Mouse (Mus musculus): ENCODE data around the gene Gstcd.
A peak's percentile ranks its signal among the peaks of the same experiment; 100 is the strongest.

The Gstcd gene

DNA sequence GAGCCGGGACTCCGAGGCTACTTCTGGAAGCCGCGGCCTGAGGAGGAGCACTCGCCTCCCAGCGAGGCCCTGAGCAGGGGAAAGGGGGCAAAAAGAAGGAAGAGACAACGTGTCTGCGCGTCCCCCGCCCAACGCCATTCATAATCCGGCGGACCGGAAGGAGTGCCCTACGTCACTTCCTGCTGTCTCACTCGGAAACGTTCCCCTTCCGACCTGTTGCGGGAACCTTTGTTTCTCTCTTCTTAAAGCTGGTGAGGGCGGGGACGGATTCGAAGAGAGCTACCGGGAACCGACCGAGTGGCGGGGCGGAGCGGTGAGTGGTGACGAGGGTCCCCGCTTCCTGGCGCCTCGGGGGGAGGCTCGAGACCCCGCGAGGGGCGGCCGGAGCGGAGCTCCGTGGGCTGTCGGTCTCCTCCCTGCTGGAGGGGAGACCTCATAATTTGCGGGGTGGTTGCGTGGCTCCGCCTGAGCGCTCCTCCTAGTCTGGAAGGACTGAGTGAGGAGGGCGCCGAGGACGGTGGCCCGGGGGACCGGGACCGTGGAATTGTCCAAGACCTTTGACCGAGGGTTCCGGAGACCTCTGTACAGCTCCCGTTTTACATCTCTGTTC is at the start of gene Gstcd, which contains the start of gene Ints12:
Gene Gstcd, minus strand, starts transcription at position 370 of the 610 bp plus-strand sequence.
Gene Ints12, plus strand, starts transcription at position 177 of the 610 bp plus-strand sequence.
- peak; percentile 94 for DNase-seq

DNA sequence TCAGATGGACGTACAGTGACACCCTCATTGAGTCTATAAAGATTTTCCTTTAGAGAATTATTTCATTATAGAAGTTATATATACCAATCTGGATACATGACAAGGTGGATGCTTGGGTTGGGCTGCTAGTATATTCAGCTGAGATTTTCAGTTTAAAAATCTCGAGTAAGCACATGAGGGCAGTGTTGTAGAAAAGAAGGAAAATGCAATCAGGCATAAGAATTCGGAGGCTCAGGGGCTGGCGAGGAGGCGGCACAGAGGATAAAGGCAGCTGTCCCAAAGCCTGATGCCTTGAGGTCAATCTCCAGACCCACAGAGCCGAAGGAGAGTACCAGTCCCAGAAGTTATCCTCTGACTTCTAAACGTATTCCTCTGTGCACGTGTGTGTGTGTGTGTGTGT is 40.8 kb upstream of the Gstcd start:
- DNase-seq, result no peak

DNA sequence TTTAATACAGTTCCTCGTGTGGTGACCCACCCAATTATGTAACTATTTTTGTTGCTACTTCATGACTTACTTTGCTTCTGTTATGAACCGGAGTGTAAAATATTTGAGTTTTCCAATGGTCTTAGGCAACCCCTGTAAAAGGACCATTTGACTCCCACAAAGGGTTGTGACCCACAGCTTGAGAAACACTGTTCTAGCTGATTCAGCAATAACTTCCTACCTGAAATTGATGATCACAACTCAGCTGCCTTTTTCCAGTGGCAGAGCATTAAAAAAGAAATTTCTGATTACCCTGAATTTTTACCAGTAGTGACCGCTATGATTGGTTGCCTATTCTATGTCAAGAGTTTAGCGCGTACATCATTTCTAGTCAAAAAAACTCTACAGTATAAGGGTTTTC is 39.5 kb upstream of the Gstcd start:
- no peak for DNase-seq

DNA sequence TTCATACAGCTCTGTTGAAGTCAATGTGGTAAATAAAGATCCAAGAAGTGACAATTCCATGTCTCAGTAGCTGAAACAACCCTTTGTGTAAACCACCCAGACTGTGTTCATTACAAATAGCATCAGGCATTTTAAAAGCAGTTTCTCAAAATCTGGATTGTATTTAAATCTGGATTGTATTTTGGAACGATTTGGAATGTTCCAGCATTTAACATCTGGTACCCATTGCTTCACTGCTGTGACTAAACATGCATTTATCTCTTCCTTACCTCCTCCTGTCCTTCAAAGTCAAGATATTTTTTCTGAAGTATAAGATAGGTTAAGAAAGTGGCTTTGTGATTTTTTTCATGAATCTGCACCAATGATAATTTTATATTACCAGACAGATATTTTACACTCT is 21.4 kb upstream of the Gstcd start:
- DNase-seq, result no peak

DNA sequence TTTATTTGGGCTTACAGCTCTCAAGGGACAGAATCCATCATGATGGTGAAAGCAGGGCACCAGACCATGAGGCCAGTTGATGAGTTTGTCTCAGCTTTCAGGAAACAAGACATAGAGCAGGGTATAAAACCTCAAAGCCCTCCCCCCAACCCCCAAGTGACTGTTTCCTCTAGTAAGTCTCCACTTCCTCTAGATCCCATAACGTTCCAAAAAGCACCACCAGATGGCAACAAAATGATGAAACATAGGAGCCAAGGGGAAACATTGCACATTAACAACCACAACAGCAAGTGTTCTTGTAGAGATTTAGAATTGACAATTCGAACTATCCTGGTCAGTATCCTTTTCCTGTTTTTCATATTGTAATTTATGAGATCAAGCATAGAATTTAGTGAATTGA is 19.9 kb upstream of the Gstcd start:
- peak; percentile 12 for DNase-seq

DNA sequence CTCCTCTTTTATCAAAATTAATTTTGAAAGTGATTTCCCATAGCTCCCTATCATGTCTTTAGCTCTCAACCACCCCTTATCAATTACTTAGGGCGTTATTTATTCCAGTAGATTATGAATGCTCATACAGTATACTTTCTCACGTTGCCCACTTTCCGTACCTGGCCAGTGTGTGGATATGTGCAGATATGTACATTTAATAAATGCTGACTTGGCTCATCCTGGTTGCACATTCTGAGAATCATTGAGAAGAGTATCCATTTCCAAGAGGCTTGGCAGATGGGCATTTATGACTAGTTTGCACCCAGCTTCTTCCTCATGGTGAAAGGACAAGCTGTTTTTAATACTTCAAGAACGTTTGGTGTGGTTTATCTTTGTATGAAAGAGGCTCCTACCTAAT is 18.0 kb upstream of the Gstcd start:
- no peak for DNase-seq

DNA sequence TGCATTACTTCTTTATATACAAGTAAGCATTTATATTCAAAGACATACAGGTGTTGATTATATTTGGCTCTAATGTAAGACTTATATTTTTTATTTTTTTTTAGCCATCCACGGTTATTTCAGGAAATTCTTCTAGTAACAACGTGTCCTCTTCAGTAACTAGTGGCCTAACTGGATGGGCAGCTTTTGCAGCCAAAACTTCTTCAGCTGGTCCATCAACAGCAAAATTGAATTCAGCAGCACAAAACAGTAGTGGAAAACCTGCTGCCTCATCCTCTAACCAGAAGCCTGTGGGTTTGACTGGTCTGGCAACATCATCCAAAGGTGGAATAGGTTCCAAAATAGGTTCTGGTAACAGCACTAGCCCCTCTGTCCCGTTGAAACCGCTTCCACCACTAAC is 16.9 kb upstream of the Gstcd start:
- DNase-seq, result no peak

DNA sequence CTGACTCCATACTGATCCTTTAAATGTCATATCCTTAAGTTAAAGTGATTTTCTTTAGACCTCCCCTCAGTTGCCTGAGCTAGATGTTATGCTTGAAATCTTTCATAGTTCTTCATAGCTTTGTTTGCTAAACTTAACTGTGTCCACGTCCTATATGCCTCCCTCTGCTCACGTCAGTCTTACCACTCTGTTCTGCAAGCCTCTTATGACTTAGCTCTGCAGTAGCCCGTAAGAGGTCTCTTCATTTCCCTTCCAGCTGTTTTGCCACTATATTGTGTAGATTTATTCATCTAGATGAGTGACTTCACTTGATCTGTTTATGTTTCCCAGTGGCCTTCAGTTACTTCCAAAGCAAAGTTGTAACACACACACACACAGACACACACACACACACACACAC is 12.6 kb upstream of the Gstcd start:
- DNase-seq, result no peak

DNA sequence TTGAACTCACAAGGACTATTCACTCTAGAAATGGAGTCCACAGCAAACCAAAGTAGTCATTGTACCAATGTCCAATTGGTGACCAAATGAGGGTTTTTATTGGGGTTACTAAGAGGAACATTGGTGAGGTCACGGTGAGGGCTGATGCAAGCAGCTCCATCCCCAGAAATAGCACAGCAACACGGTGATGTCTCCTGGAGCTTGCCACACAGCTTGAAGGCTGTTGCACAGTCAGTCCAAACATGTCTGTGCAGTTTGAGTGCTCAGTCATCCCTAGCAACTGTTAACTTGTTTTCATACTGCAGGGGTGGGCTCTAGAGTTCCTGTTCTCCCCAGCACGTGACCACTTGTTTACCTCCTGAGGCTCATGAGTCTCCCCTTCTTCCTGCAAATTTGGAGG is 11.9 kb upstream of the Gstcd start:
- DNase-seq, result no peak

DNA sequence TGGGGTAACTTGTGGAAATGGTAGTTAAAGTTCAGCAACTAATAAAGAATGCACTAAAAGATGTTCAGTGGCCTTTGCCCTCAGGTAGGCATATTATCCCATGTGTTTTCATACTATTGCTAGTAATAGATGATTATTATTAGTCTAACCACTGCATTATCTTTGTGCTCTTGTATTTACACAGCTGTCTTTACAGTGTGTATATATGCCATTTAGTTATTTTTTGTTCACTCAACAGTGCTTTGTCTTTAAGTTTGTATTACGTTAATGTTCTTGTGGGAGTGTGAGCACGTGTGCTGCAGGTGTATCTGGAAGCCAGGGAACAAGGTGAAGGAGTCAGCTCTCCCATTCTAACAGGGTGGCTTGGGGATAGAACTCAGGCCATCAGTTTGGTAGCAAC is 7.1 kb upstream of the Gstcd start:
- DNase-seq, result no peak

DNA sequence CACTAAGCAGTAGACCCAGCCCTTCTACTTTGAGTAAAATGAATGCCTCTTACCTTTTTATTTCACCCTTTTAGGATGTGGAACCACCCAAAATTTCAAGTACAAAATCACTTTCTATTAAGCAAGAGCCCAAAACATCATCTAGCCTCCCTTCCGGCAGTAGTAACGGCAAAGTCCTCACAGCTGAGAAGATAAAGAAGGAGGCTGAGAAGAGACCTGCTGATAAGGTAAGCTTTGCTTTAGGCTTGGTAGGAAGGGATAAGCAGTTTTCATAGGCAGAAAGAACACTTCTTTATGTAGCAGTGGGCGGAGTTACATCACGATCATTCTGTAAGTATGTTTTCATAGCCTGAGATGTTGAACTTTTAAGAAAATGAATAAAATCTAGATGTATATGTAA is 6.5 kb upstream of the Gstcd start:
- no peak for DNase-seq

DNA sequence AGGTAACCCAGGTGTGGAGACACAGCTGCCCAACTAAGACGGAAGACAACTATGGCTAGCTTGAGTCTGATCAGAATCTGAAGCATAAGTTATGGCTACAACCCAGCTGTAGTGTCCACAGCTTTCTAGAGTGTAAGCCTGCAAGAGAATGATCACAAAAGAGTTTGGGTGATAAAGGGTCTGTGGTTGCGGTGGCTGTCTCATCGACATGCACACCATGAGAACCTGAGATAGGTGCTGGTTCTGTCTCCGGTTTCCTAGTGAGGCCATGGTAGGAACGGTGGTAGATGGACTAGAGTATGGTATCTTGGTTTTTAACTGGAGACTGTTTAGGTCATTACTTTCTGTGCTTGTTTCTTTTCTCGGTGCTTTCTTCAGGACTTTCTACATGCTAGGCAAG is 6.1 kb upstream of the Gstcd start:
- no peak for DNase-seq

DNA sequence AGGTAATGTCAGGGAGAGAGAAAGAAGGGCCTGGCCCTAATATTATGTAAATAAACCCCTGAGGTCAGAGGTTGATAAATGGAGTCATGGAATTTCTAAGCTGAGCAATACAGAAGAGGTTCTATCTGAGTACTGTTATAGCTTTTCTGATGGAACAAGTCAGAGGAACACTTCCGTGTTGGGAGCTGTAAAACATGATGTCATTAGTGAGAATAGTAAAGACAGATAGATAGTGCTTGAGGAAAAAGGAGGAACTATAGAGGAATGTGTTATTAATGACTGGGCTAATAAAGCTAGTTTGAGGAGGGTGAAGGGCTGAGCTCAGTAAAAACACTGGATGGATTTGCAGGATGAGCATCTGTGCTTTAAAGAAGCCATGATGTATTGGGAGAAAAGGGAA is 2.5 kb upstream of the Gstcd start:
- DNase-seq, result no peak

DNA sequence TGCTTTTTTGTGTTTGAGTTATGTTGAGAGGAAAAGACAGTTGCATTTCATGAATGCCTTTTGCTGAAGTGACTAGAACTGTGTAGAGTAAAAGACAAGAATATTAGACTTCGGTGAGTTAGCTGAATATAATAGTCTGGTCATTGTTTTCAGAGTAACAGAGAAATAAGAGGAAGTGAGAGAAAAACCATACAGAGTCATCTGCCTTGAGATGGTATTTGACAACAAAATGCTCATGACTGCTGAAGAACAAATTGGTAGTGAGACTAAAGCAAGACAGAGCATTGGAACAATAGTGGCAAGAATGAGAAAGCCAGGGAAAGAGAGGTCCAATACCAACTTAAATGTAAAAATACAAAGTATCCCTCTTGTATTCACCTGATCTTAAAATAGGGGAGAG is 1.1 kb upstream of the Gstcd start:
- DNase-seq, result no peak

DNA sequence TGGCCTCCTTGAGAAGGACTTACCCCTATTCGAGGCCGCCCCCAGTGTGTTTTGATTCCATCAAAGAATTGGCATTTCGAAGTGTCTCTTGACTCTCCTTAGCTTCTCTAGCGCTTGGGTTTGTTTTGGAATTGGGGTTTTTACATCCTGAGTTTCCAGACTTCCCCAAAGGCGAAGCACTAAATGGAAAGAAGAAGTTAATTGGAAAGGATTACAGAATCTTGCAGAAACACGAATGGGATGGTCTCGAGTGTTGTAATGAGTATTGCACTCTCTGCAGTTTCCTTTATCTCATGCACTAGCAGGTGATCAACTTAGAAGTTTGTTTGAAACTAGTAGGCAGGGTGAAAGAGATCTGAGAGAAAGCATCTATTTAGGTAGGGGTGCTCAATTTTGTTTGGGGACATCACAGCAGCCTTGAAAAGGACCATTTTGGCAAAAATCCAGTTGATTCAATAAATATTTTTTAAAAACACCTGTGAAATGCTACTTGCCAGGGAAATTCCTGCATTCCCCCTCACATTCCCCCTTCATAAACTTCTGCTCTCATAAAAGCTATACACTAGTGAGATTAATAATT is 531 bp upstream of the Gstcd start:
- DNase-seq, result no peak

DNA sequence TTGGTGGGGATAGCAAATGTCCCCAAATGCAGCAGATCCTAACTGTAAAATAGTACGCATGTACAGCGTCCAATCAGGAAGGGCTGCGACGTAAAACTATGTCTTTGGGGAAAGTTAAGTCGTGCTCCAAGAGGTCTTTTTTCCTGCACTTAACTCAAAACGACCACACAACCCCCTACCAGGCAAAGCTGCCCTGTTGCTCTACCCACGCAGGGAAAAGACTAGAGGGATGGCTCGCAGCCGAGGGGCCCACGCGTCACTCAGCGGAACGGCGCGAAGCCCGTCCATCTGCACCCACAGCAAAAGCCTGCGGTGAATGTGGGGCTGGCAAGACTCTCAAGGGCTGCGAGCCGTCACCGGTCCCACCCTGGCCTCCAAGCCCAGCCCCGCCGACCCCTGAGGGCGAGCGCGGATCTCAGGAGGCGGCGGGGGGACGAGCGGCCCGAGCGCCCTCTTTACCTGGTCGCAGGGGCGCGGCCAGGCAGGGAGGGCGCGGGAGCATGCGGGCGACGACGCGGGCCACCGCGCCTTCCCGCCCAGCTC is 641 bp downstream of the Gstcd start:
- DNase-seq, result peak; percentile 67

DNA sequence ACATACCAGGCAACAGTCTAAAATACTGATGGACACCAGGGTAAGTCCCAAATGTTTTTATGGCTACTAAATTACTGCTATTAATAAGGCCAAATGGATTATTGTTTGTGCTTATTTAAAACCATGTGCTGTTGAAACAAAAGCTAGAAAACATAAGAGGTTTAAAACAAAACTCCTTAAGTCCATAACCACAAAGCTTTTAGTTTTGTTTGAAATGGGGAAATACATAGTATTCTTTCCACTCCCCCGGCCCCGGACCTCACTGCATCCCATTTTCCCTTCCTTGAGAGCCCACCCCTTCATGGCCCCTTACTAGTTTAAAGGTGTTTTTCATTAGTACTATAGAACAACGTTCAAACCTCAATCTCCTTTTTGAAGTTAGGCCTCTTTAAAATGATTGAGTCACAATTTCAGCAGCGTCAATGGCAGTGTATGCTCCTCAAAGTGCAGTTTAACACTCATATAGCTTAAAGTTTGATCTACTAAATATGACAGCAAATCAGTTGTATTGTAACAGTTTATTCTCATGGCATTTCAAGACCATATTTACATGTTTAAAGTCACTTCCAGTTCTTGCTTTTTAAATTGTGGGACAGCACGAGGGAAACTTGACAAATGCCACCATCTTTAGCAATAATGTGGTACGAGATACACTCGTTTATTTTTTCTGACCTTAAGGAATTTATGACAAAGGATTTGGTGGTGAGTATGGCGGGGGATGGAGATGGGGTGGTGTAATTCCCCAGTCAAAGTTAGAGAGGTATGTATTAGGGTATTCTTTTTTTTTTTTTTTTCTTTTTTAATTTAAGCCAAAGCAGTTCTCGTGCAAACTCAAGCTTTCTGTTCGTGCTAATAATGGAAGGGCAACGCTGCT is 1.3 kb downstream of the Gstcd start:
- DNase-seq, result no peak

DNA sequence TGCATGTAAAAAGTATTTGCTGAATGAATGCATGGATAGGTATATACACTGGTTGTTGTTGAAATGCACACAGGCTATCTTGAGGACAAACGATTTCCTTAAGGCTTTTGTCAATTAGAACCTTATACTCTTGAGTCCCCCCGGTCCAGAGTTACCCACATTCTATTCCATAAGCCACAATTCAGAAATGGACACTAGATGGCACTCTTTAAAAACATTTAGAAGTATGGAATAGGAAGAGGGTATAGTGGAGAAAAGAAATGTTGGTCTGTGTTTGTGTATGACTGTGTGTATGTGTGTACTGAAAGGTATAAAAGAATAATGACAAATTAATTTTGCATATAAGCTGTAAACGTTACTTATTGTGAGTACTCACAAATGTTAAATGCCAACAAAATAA is 6.0 kb downstream of the Gstcd start:
- no peak for DNase-seq

DNA sequence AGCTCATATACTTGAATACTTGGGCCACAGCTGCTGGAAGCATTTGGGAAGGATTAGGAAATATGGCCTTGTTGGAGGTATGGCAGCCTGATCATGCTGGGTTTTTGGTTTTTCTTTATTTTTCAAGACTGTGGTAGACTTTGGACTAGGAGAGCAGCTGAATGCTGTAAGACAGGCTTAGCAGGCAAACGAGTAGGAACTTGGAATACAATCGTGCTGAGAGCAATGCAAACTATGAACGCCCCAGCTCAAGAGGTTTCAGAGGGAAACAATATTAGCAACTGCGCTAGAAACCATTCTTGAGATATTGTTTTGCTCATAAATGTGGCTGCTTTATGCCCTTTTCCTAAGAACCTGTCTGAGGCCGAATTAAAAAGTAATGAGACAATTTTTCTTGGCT is 9.1 kb downstream of the Gstcd start:
- no peak for DNase-seq

DNA sequence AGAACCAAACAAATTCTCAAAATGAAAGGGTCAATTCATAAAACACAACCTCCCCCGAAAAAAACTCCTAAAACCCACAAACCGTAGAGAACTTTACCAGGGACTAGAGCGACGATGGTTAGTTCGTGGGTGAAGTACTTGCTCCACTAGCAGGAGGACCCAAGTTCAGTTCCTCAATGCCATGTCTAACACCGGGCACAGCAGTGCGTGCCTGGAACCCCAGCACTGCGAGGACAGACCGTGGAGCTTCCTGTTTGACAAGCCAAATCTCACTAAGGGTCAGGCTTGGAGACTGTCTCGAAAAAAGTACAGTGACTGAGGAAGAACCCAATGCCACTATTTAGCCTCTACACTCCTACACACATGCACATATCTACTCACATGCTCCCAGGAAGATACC is 16.3 kb downstream of the Gstcd start:
- DNase-seq, result peak; percentile 9

DNA sequence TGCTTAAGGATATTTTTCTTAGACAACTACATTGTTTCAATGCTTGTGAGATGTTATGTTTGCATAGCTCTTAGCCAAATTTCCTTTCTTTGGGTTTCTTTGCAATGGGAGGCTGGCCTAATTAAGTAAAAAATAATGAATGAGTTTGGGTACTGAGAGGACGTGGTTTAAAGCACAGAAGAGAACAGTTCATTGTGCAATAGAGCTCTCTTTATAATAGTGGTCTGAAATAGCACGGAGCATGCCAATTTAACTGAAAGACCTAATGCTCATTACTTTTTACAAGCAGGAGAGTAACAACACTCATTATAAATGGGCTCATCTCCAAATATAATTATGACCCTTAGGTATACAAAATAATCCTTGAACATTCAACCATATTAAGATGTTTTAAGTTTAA is 39.8 kb downstream of the Gstcd start:
- no peak for DNase-seq

DNA sequence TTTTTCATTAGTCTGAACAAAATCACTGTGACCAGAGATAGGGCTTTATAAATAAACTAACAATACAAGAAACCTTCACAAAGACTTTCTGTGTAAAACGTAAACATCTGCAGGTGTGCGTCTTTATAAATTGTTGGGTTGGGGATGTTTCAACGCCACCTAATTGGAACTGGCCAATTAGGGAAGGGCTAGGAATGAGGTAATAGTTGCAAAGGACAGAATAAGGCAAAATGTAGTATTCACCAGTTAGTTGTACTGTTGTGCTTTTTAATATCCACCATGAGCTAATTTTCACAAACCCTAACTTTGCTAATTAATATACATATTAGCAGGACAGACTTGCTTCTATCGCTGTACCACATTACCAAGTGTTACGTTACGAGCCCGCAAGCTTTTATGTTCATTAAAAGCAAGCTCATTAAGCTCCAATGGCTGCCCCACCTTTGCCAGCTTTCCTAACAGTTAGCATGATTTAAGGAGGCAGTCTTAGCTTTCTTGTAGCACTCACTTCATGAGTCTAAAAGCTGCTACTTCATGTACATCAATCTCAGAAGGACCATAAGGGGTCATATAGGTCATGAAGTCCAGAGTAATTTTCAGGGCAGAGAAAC is 58.6 kb downstream of the Gstcd start:
- DNase-seq, result no peak

DNA sequence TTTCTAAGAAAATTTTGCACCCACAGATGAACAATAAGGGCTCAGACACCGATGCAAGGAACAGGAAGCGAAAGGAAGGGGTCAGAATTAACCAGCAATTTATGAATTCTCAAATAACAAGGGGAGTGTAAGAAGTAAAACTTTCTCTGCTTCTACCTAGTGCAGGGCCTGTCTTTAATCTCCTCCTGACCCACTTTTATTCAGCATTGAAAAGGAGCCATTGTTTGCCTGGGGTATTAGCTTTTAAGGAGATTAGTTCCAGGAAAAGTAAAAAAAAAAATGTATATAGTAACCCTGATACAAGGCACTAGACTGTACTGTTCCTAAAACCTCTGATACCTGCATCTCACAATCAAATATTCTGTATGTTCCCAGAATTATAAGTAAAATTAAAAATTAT is 64.9 kb downstream of the Gstcd start:
- no peak for DNase-seq

DNA sequence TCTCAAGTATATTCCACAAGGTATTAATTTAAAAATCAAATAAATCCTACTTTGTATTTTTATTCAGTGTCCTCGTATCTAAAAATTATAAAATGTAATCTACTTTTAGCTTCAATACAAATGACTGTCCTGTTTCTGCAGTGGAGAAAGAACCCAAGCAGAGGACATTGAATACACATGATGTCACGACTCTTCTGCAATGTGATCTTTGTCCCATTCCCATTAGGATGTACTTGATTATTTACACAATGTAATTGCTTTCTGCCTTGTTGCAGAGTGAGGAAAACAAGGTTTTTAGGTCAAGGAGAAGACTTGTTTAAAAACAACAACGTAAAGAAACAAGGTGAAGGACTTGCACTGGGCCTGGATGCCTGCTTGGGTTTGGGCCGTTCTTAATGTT is 84.6 kb downstream of the Gstcd start:
- no peak for DNase-seq

All from layer of hippocampus, adult 9-11 months (tissue).